Mouse (Mus musculus): ENCODE measurements around the gene Sgca.

Sgca gene

DNA sequence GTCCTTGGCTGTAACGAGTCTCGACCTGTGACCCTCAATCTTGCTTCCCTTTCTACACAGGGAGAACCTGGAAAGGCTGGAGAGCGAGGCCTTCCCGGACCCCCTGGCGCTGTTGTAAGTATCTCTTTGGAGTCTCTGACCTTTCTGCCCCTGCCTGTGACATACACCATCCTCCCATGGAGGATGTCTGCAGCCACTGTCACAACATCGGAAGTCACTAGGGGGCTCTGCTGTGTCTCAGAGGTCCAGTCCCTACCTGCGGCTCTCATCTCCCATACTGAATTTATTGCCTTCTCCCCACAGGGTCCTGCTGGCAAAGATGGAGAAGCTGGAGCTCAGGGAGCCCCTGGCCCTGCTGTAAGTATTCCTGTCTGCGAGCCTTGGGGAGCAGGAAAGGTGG, 31.8 kb downstream of the Sgca start:
- DNase-seq (ENCODE audit: extremely low spot score, low spot score) = no peak

DNA sequence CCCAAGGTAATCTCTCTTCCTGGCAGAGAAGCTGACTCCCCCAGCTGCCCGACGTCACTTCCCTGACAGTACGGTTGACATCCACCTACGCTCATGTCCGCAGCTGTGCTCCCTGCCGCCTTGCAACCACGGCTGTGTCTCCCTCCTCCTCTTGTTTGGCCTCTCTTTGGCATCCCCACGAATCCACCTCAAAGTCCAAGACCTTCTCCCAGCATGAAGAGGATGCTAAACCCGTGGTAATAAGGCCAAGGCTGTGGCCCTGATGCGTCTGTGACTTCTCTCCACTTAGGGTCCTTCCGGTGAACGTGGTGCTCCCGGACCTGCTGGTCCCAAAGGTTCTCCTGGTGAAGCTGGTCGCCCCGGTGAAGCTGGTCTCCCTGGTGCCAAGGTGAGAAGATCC, 33.1 kb downstream of the Sgca start:
- DNase-seq (ENCODE audit: extremely low spot score, low spot score) = no peak

DNA sequence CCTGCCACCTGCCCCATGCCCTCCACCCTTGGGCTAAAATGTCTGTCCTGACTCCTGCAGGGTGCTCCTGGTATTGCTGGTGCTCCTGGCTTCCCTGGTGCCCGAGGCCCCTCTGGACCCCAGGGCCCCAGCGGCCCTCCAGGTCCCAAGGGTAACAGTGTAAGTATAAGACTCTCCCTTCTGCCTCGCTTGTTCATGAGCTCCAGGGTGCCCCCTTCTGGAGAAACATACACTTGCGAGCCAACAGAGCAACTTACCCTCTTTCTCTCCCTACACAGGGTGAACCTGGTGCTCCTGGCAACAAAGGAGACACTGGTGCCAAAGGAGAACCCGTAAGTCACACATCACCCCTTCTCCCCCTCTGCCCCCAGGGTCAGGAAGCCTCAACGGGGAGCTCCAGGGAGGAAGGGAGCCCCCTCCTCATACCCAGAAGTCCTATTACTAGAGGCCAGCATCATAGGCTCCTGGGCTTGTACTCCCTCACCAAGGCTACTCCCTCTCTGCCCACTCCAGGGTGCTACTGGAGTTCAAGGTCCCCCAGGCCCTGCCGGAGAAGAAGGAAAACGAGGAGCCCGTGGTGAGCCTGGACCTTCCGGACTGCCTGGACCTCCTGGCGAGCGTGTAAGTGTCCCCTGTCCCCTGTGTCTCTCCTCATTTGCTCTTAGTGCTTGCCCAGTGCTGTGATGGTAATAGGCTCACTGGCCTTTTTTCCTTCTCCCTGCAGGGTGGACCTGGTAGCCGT, 33.7 kb downstream of the Sgca start:
- no peak for DNase-seq (ENCODE audit: extremely low spot score, low spot score)

DNA sequence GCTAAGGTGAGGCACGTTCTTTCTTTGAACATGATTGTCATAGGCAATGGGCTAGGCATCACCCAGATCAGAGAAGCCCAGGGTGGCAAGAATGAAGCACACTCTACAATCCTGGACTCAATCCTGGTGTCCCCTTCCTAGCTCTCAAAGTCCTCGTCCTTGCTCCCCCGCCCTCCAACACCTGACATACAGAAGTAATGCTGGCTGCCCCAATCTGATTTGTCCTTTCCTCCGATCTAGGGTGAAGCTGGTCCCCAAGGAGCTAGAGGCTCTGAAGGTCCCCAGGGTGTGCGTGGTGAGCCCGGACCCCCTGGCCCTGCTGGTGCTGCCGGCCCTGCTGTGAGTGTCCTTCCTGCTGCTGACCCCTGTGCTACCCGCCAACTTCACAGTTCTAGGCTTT, 34.4 kb downstream of the Sgca start:
- no peak for DNase-seq (ENCODE audit: extremely low spot score, low spot score)

DNA sequence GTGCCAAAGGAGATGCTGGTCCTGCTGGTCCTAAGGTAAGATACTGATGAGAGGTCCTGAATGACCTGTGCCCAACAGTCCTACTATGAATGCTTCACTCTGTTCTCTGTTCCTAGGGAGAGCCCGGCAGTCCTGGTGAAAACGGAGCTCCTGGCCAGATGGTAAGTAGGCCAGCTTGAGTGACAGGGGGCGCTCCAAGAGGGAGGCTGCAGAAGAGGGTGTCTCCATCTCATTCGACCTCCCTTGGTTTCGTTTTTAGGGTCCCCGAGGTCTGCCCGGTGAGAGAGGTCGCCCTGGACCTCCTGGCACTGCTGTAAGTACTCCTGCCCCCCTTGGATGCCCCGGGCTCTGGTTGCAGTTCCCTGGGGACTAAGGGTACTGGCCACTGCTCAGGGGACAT, 35.0 kb downstream of the Sgca start:
- DNase-seq (ENCODE audit: extremely low spot score, low spot score) = no peak

DNA sequence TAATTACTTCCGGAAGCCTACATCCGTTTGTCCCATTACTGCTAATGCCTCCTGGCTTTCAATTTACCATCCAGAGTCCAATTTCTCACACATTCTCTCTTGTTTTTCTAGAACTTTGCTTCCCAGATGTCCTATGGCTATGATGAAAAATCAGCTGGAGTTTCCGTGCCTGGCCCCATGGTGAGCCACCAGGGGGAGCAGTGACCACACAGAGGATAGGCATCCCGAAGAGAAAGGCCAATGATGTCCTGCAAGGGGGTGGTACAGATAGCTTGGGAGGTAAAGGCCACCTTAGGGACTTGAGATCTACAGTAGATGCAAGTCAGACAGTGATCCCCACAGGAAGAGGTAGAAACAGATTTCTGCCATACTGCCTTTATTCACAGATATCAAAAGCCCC, 36.8 kb downstream of the Sgca start:
- peak; percentile 76 for DNase-seq (ENCODE audit: extremely low spot score, low spot score)

DNA sequence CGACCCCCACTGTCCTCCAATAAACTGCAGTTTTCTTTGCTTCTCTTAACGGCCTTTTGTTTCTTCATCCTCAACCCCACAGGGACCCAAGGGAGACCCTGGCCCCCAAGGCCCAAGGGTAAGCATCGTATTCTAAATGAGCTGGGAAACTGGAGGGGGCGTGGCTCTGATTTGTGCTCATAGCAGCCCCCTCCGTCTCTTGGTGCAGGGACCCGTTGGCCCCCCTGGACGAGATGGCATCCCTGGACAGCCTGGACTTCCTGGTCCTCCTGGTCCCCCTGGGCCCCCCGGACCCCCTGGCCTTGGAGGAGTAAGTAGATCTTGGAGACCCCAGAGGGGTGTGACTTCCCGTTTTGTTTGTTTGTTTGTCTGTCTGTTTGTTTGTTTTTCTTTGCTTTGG, 37.8 kb downstream of the Sgca start:
- no peak for DNase-seq (ENCODE audit: extremely low spot score, low spot score)

DNA sequence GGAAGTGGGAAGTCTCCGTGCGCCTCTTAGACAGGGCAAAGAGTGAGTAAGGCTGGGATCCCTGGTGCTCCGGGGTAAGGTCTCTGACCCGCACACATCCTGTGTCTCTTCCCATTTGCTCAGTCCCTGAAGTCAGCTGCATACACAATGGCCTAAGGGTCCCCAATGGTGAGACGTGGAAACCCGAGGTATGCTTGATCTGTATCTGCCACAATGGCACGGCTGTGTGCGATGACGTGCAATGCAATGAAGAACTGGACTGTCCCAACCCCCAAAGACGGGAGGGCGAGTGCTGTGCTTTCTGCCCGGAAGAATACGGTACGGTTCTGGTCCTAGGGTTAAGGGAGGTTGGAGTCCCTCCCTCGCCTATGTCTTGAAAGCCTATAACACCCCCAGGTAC, 38.3 kb downstream of the Sgca start:
- no peak for DNase-seq (ENCODE audit: extremely low spot score, low spot score)

DNA sequence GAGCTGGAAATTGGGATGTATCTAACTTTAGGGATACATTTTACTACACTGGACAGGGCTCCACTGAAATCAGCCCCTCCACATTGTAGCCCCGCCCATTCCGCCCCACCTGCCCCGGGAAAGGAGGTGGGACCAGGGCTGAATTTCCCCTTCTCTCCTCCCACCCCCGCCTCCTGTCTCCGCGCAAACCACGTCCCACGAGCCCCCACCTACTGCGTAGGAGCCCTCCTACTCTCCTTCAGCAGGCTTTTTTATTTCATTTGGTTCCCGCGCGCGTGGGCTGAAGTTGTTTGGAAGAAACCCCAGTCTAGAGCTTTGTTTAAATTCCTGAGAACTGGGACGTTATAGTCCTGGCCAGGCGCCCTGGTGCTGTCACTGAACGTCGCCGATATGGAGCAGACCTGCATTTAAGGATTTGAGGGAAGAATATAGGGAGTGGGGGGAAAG, 38.8 kb downstream of the Sgca start:
- DNase-seq (ENCODE audit: extremely low spot score, low spot score) = no peak

DNA sequence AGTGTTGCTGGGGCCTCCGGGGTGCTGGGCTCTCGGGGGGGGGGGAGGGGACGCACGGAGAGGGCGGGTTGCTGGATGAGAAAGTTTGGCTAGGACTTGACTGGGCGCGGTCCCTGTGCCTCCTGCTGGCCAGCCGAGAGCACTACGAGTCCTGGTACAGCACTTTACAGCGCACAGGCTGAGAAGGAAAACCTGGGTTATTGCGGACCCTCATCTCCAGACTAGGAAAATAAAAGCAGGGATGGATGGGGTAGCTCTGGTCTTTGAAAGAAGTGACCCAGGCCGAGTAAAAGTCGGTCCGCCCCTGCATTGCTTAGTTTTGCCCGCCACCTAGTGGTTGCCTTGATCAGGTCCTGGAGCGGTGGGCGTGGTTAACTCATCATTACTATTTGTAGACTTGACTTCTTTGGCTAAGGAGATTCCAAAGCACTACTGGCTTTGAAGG, 39.3 kb downstream of the Sgca start:
- peak; percentile 91 for DNase-seq (ENCODE audit: extremely low spot score, low spot score)

DNA sequence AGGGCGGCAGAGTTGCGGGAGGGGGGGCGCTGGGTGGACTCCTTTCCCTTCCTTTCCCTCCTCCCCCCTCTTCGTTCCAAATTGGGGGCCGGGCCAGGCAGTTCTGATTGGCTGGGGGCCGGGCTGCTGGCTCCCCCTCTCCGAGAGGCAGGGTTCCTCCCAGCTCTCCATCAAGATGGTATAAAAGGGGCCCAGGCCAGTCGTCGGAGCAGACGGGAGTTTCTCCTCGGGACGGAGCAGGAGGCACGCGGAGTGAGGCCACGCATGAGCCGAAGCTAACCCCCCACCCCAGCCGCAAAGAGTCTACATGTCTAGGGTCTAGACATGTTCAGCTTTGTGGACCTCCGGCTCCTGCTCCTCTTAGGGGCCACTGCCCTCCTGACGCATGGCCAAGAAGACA, 40.1 kb downstream of the Sgca start, which contains the start of gene Col1a1:
Col1a1 (plus strand) TSS at position 180 of the 400 bp plus-strand sequence.
- no peak for DNase-seq (ENCODE audit: extremely low spot score, low spot score)

DNA sequence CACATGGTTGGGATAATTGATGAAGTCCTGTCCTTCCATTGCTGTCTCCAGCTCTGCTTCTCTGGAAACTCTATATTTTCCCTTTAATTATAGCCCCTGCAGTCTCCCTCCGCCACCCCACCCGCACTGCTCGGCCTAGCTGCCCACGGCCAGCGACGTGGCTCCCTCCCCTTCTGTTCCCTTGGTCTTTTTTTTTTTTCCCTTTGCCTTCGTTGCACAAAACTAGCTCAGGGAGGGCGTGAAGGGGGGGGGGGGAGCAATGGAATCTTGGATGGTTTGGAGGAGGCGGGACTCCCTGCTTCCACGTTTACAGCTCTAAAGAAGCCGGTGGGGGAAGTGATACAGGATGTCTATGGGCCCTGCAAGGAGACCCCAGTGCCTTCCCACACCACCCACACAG, 41.6 kb downstream of the Sgca start:
- no peak for DNase-seq (ENCODE audit: extremely low spot score, low spot score)

DNA sequence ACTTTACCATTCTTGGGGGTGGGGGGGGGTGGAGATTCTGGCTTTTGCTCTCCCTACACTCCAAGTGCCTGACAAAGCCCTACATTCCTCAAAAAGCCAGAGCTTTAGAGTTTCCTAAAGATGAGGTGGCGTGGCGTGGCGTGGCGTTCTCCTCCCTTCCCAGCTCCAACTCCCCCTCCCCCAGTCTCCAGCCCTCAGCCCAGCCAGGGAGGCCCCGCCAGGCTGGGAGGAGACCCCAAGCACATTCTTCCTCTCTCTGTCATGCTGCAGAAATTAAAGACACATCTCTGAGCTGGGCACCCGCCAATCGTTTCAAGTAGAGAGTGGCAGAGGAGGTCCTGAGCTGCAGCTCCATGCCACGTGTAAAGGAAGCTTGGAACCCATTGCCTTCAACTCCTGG, 42.5 kb downstream of the Sgca start:
- DNase-seq (ENCODE audit: extremely low spot score, low spot score) = no peak

DNA sequence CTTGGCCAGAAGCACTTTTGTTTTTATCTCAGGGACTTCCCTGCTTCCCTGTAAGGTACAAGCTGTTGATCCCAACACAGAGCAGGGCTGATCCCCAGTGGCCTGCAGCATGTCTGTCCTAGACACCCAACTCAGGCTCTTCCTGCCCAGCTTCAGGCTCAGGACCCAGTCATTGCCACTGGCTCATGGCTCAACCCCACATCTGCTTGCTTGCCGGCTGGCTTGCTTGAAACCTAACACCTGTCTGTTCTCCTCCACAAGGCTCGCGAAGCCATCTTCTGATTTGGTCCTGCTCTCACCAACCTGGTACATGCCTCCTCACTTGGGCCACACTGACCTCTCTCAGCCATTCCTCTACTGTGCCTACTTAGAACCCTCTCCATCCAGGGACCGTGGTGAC, 46.0 kb downstream of the Sgca start:
- no peak for DNase-seq (ENCODE audit: extremely low spot score, low spot score)

DNA sequence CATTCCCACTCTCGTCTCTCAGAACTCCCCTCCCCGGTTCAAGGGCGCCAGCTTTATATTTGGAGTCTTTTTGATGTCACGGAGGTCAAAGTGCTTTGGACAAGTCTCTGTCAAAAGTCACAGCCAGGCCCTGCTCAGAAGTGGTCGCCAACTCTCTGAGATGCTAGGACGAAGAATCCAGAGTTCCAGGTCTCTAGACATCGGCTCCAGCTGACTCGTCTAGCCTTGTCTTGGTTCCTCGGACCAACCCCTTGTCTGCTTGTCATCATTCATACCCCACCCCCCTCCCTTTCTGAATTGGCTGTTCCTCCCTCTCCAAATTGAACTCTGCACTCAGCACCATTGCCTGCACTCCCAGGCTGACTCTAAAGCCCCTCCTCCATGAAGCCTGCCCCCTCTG, 46.5 kb downstream of the Sgca start:
- DNase-seq (ENCODE audit: extremely low spot score, low spot score) = no peak

DNA sequence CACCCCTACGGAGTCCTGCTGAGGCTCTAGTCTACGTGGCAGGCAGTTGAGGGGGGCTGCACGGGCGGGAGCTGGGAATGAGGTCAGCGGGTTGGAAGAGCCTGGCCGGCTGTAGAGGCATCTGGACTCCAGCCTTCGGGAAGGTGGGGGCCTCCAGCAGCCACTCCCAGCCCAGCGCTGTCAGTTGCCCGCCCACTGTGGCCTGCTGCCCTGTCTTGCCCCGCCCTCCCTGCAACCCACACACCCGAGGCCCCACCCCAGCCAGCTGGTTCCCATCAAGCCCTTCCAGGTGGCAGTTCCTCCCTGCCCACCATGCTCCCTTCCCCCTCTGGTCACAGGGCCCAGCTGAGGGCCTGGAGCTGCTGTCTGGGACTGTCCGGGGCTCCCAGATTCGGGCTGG, 47.3 kb downstream of the Sgca start:
- peak; percentile 93 for DNase-seq (ENCODE audit: extremely low spot score, low spot score)

DNA sequence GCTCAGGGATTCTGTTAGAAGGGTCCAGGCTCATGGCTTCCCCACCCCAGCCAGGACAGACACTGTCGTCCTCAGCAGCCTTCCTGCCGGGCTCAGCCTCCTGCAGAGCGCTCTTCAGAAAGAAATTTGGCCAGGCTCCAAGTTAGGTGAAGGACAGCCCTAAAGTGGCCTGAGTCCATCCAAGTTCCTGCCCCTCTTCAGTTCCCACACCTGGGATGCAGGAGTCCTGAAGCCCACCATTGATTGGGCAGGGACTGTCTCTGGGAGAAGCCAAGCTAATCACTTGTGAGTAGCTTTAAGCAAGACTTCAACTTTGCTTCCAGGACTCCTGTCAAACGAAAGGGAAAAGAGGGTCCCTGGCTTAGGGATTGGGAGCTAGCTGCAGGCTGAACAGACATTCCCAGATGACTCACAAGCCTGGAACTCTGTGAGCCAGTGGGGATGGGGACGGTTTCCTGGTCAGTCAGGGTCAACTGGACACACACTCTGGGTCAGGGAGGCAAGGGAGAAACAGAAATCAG, 48.3 kb downstream of the Sgca start:
- DNase-seq (ENCODE audit: extremely low spot score, low spot score) = no peak

DNA sequence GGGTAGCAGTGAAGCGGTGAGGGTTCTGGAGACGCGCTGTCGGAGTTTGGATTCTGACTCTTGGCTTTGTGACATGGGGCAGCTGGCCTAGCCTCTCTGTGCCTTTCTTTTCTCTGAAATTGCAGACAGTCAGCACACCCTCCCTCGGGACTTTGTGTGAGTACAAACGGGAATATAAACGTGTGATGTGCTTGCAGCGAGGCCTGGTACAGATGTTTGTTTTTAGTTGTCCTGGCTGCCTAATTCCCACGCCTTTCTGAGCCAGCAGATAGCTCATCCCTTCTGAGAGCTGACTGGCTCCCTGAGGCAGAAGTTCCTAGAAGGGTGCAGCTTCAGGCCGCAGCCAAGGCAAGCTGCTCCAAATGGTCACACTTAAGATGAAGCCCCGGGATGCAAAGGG, 49.7 kb downstream of the Sgca start:
- no peak for DNase-seq (ENCODE audit: extremely low spot score, low spot score)

DNA sequence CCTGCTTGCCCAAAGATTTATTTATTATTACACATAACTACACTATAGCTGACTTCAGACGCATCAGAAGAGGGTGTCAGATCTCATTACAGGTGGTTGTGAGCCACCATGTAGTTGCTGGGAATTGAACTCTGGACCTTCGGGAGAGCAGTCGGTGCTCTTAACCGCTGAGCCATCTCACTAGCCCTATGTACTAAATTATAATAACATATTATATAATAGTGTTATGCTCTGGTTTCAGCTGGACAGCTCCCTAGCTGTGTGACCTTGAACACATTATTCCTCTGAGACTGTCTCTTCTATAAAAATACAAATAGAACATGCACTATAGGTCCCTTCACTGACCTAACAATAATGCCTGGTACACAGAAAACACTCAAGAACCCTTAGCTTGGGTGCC, 51.1 kb downstream of the Sgca start:
- no peak for DNase-seq (ENCODE audit: extremely low spot score, low spot score)

DNA sequence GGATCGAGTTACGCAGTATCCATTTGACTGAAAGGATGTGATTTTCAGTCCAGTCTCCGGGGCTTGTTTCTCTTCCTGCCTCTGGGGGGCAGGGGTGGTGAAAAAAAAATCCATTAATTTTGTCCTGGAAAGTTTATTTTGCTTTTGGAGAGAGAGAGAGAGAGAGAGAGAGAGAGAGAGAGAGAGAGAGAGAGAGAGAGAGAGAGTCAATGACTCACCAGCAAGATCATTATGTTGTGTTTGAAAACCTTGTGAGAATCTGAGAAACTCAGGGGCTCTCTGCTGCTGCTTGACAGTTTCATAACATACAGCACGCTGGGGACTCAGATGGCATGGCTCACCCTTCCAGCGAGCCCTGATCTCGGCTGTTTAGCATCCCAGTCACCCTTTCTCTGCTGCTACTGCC, 55.1 kb downstream of the Sgca start:
- DNase-seq (ENCODE audit: extremely low spot score, low spot score) = no peak

DNA sequence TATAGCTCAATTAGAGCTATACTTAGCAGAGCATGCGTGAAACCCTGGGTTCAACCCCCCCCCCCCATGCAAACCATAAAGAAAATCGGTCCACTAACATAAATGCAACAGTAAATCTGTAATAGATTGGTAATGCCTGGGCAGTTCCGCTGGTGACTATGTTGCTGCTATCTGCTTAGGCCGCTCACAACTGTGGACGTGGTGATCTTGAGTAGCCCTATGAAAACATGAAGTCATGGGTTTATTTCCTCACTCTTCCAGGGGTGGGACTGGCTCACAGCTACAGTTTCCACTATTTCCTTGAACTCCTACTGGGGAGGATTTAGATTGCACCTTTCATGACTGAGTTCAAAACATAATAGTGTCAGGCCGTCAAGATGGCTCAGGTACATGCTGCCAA, 58.4 kb downstream of the Sgca start:
- no peak for DNase-seq (ENCODE audit: extremely low spot score, low spot score)

DNA sequence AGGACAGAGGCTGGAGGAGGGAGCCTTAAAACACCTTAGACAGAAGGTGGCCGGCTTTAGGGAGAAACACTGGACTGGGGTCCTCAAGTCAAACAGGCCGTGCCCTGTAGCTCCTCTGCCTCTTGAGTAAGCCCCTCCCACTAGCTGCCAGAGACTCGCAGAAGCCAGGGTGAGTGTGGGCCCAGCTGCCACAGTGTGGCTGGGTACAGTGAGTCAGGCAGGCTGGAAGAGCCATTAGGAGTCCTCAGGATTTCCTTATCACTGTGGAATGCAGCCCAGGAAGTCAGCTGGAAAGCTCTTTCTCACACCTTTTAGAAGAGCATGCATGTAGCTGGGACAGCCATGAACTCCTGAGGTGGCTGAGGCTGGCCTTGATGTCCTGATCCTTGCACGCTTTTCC, 59.6 kb downstream of the Sgca start:
- DNase-seq (ENCODE audit: extremely low spot score, low spot score) = no peak

DNA sequence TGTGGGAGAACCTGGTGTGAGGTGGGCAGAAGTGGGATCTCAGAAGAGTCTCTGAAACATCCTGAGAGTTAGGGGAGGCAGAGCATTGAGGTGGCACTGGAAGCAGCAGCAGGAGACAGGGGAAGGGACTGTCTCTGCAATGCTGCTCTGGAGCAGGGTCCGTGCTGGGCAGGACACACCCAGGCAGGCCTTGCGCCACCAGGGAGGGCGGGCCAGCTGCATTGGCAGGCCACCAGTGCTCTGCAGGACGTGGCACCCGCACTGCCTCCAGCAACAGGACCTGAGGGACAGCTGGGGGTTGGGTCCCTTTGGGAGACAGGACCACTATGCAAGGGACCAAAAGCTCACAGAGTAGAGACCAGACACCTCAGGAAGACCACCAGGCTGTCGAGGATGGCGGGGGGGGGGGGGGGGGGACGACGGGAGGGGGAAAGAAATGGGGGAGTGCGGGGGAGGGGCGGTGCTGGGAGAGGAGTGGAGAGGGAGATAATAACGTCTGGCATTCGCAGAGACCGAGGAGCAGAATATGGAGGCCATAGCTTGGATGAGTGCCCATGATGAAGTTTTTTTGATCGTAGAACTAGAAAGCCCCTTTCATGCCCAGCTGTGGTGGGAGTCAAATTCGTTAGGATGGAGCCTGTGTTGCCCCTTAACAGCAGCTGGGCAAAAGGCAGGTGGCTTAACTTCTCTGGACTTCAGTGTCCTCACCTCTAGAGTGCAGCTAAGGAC, 60.3 kb downstream of the Sgca start:
- DNase-seq (ENCODE audit: extremely low spot score, low spot score) = no peak
